Mouse (Mus musculus): ENCODE measurements around the gene Rsph1.

The Rsph1 gene

DNA sequence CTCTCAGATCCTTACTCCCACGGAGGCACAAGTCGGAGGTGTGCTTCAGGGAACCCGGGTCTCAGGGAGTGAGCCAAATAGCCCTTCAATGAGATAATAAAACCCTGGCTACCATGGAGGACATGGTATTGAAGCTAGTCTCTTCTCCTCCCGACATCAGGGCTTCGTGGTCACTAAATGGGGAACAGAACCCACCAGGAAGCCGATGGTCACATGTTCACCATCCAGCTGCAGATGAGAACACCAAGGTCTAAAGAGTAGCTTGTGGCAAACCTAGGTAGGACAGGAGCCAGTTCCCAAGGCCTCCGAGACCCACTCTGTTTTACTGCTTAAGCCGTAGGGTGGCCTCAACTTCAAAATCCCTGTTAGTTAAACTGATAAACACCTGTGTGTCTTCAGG lies 68.5 kb downstream of the Rsph1 start:
- DNase-seq (ENCODE audit: low spot score in 2 of 2): no peak

GRCm38 (mm10) chr17:31207771-31208334 lies 69.3 kb downstream of the Rsph1 start, which contains the start of gene Ubash3a:
TSS of gene Ubash3a (plus strand) at chr17:31207873.
- DNase-seq (ENCODE audit: low spot score in 2 of 2): no peak
